Mouse (Mus musculus) midbrain, embryonic 13.5 days (tissue): ENCODE data around the gene Zbed3. TPM values are rescaled to one million over a fixed set of nuclear protein-coding genes. Genes with fewer than 3 reads are reported as not detected.

Source experiments
- polyA plus RNA-seq: library from polyadenylated mRNA; unstranded; fragments of >200 nt; fragmentation: Nextera tagmentation; extraction: Ambion mirVana; gene quantifications from 2 replicates; pipeline ENCODE4 v1.2.1, GENCODE M21; 2015

Gene Zbed3
- polyA plus RNA-seq, 1 experiment from 2014 or later, result 48.8 TPM

Other genes with a start within 250 kb of the Zbed3 start
- gene Pde8b, start 73.3 kb upstream of the Zbed3 start, polyA plus RNA-seq, result 4.0 and 4.1 TPM in 2 replicates
- 41.6 and 45.1 TPM in 2 replicates for gene Aggf1, start 51.7 kb downstream of the Zbed3 start, polyA plus RNA-seq
- 1.7 and 1.9 TPM in 2 replicates for gene Crhbp, start 121.3 kb downstream of the Zbed3 start, polyA plus RNA-seq
- not detected in 2 replicates for gene S100z, start 155.1 kb downstream of the Zbed3 start, polyA plus RNA-seq
- 0.17 and 0.20 TPM in 2 replicates for gene F2rl1, start 201.6 kb downstream of the Zbed3 start, polyA plus RNA-seq